Mouse (Mus musculus): Measurements from ENCODE around the gene Fbxo46. TPM values are rescaled to one million over a fixed set of nuclear protein-coding genes. Genes with fewer than 3 reads are reported as not detected.
A peak's percentile ranks its signal among the peaks of the same experiment; 100 is the strongest.

The Fbxo46 gene
- polyA plus RNA-seq, 1 experiment from 2014 or later: 3.6 TPM

DNA sequence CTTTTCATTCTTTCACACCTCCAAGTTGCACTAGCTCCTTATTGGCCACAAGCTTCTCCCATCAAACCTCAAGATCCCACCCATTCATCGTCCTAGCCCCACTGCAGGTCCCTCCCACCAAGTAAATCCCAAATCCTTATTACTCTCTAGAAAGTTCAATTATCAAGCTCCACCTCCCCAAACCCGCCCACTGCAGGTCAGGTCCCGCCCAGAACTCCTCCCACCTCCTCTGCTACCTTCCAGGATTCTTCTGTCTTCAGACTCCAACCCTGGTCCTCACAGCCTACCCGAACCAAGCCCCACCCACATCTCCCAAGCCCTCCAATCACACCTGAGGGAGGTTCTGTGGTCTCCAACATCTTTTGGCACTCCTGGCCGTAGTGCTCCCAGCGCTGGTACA, 44.5 kb downstream of the Fbxo46 start:
- DNase-seq (peak; percentile 34), ATAC-seq (no peak)
- H3K4me1 ChIP-seq (ENCODE audit: insufficient read depth): peaks cover 26% of the 10 kb centered on the region
- H3K27me3 ChIP-seq (ENCODE audit: insufficient read depth, low read length): peaks cover 33% of the 10 kb centered on the region
- H3K4me2 ChIP-seq (ENCODE audit: low read depth, low read length): peak overlapping the region; percentile 39; the same call in 1 of the 2 replicates
- no peak overlapping the region for H3K4me3 ChIP-seq (ENCODE audit: low read depth, low read length)
- TF ChIP-seq CTCF (IDR thresholded peaks at IDR 0.05; ENCODE audit: low read depth) (no peak), EP300 (IDR thresholded peaks at IDR 0.05; ENCODE audit: low read depth) (no peak)
- H3K36me3 ChIP-seq (replicated peaks; ENCODE audit: insufficient read depth, low read length): no peaks in the 10 kb centered on the region
- H3K9me3 ChIP-seq (ENCODE audit: low read length): peaks cover 3% of the 10 kb centered on the region; the same call in 1 of the 2 replicates
- no peak overlapping the region for H3K9ac ChIP-seq (replicated peaks)
- H3K27ac ChIP-seq (ENCODE audit: low read depth): no peak overlapping the region
- WGBS (ENCODE audit: insufficient replicate concordance): 2% methylated on average over 6 of the region's 6 CpGs

DNA sequence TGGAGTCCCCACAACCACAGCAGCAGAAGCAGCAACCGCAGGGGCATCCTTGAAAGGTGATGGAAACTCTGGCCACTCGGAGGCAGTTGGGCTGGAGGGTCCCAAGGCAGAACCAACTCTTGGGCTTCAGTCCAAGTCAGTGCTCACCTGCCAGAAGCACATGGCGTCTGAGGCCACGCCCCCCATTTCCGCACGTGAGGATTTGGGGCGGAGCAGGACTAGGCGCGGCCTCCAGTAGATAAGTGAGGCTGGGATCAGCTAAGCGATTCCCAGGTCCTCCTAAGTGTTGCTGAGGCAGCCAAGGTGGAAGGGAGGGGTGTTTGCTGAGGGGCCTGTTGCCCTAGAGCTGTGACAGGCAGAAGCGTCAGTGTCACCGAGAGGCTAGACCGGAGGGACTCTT, 45.3 kb downstream of the Fbxo46 start:
- H3K27me3 ChIP-seq (ENCODE audit: insufficient read depth, low read length): peaks cover 27% of the 10 kb centered on the region
- peak; percentile 62 for DNase-seq
- no peak for TF ChIP-seq CTCF (IDR thresholded peaks at IDR 0.05; ENCODE audit: low read depth)
- TF ChIP-seq EP300 (IDR thresholded peaks at IDR 0.05; ENCODE audit: low read depth): no peak
- no peak overlapping the region for H3K9ac ChIP-seq (replicated peaks)
- no peaks in the 10 kb centered on the region for H3K36me3 ChIP-seq (replicated peaks; ENCODE audit: insufficient read depth, low read length)
- H3K4me1 ChIP-seq (ENCODE audit: insufficient read depth): peaks cover 23% of the 10 kb centered on the region
- no peak overlapping the region for H3K27ac ChIP-seq (ENCODE audit: low read depth)
- ATAC-seq: no peak
- 3% methylated on average over 13 of the region's 13 CpGs for WGBS (ENCODE audit: insufficient replicate concordance)
- H3K4me2 ChIP-seq (ENCODE audit: low read depth, low read length): peak overlapping the region; percentile 39
- H3K4me3 ChIP-seq (ENCODE audit: low read depth, low read length): no peak overlapping the region
- peaks cover 3% of the 10 kb centered on the region; the same call in 1 of the 2 replicates for H3K9me3 ChIP-seq (ENCODE audit: low read length)

DNA sequence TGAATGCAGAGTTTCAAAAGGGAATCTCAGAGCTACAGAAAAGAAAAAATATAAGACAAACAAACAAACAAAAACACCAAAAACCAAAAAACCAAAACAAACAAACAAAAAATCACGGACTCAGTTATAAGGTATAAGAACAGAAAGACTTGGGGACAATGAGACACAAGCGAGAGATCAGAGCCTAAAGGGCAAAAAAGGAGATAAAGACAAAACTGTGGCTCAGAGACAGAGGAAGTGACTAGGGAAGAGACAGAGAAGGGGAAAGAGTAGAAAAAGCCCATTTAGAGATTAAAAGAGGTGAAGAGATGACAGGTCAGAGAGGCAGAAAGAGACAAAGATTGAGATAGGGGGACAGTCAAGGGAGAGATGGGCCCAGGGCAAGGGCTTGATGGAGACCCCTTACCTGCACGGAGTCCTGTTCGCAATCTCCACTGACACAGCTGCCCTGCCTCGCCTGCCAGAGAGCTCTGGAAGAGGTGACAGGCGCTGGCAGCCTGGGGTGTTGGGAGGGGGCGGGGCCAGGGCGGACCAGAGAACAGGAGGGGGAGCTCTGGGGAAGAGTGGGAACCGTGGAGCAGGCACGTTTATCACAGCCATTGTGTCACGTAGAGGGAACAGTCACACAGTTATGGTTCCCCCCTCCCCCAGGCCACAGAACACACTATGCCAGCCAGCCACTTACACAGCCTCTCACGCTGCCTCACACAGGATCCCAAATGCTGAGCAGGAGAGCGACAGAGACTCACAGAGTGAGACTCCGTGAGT, 46.2 kb downstream of the Fbxo46 start, which contains the start of gene Gipr:
Gene Gipr, minus strand, starts transcription at position 472 of the 768 bp plus-strand sequence.
- Histone ChIP-seq H3K4me1 (ENCODE audit: insufficient read depth) (peaks cover 15% of the 10 kb centered on the region), H3K36me3 (replicated peaks; ENCODE audit: insufficient read depth, low read length) (no peaks in the 10 kb centered on the region), H3K4me3 (ENCODE audit: low read depth, low read length) (no peak within 1 kb of the TSS), H3K4me2 (ENCODE audit: low read depth, low read length) (peak within 1 kb of the TSS; percentile 39), H3K27me3 (ENCODE audit: insufficient read depth, low read length) (peaks cover 18% of the 10 kb centered on the region), H3K27ac (ENCODE audit: low read depth) (no peak within 1 kb of the TSS), H3K9me3 (ENCODE audit: low read length) (peaks cover 3% of the 10 kb centered on the region; the same call in 1 of the 2 replicates), H3K9ac (replicated peaks) (no peak within 1 kb of the TSS)
- WGBS (ENCODE audit: insufficient replicate concordance): 8% methylated on average over 14 of the region's 14 CpGs
- ATAC-seq (peak; percentile 48; the same call in 1 of the 2 replicates), DNase-seq (peak; percentile 38)
- no peak for TF ChIP-seq EP300 (IDR thresholded peaks at IDR 0.05; ENCODE audit: low read depth)
- TF ChIP-seq CTCF (IDR thresholded peaks at IDR 0.05; ENCODE audit: low read depth): no peak

DNA sequence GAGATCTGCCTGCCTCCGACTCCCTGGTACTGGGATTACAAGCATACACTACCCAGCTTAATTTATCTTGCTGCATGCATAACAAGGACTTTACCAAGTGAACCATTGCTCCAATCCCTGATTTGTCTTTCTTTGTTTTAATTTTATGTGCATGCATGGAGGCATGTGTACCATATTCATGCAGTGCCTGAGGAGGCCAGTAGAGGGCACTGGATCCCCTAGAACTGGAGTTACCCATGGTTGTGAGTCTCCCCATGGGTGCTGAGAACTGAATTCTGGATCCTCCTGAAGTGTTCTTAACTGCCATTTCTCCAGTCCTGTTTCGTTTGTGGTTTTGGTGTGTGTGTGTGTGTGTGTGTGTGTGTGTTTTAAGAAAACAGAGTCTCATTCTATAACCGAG, 47.3 kb downstream of the Fbxo46 start:
- ATAC-seq: no peak
- H3K9ac ChIP-seq (replicated peaks): no peak overlapping the region
- peaks cover 16% of the 10 kb centered on the region for H3K27me3 ChIP-seq (ENCODE audit: insufficient read depth, low read length)
- H3K4me1 ChIP-seq (ENCODE audit: insufficient read depth): peaks cover 15% of the 10 kb centered on the region
- H3K9me3 ChIP-seq (ENCODE audit: low read length): peaks cover 3% of the 10 kb centered on the region; the same call in 1 of the 2 replicates
- no peak overlapping the region for H3K4me3 ChIP-seq (ENCODE audit: low read depth, low read length)
- no peak for DNase-seq
- no peak overlapping the region for H3K4me2 ChIP-seq (ENCODE audit: low read depth, low read length)
- H3K36me3 ChIP-seq (replicated peaks; ENCODE audit: insufficient read depth, low read length): no peaks in the 10 kb centered on the region
- 77% methylated on average over 3 of the region's 3 CpGs for WGBS (ENCODE audit: insufficient replicate concordance)
- no peak for TF ChIP-seq EP300 (IDR thresholded peaks at IDR 0.05; ENCODE audit: low read depth)
- TF ChIP-seq CTCF (IDR thresholded peaks at IDR 0.05; ENCODE audit: low read depth): peak; percentile 49
- H3K27ac ChIP-seq (ENCODE audit: low read depth): no peak overlapping the region

DNA sequence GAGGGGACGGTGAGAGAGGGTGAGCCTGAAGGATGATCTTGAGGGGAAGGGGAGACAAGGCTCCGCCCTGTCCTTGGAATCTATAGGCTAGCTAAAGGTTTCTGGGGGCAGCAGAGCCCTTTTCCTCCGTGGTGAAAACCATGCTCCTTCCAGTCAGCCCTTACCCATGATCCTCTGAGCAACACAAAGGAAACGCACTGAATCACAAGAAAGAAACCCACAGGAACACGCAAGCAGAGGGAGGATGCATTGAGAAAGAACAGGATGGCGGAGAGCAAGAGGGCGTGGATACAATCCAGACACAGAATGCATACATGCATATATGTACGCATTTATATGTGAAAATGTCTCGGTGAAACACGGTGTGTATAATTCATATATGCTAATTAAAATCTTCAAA, 49.8 kb downstream of the Fbxo46 start:
- H3K9ac ChIP-seq (replicated peaks): no peak overlapping the region
- H3K4me2 ChIP-seq (ENCODE audit: low read depth, low read length): no peak overlapping the region
- no peak for DNase-seq
- no peak for ATAC-seq
- H3K4me1 ChIP-seq (ENCODE audit: insufficient read depth): peaks cover 16% of the 10 kb centered on the region
- H3K9me3 ChIP-seq (ENCODE audit: low read length): peaks cover 3% of the 10 kb centered on the region; the same call in 1 of the 2 replicates
- no peak overlapping the region for H3K27ac ChIP-seq (ENCODE audit: low read depth)
- H3K36me3 ChIP-seq (replicated peaks; ENCODE audit: insufficient read depth, low read length): no peaks in the 10 kb centered on the region
- peaks cover 9% of the 10 kb centered on the region for H3K27me3 ChIP-seq (ENCODE audit: insufficient read depth, low read length)
- no peak overlapping the region for H3K4me3 ChIP-seq (ENCODE audit: low read depth, low read length)
- WGBS (ENCODE audit: insufficient replicate concordance): 47% methylated on average over 10 of the region's 10 CpGs
- TF ChIP-seq CTCF (IDR thresholded peaks at IDR 0.05; ENCODE audit: low read depth) (no peak), EP300 (IDR thresholded peaks at IDR 0.05; ENCODE audit: low read depth) (no peak)

DNA sequence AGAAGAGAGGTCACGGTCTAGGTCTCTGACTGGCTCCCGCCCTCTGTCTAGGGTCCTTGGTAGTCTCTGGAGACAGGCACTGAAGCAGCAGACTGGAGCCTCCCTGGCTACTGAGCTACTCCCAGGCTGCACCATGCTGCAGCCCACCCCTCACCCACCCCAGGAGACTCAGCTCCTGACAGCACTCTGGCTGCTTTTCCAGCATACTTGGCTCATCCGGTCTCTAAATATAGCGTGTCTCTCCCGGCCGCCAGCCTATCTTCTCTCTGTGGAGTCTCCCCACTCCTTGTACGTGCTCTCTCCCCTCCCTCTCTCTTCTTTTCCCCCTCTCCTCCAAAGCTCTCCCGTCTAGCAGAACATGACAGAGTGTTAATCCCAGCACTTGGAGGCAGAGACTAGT, 50.5 kb downstream of the Fbxo46 start:
- Histone ChIP-seq H3K36me3 (replicated peaks; ENCODE audit: insufficient read depth, low read length) (no peaks in the 10 kb centered on the region), H3K27me3 (ENCODE audit: insufficient read depth, low read length) (peaks cover 3% of the 10 kb centered on the region; the same call in 1 of the 2 replicates), H3K4me2 (ENCODE audit: low read depth, low read length) (no peak overlapping the region), H3K9me3 (ENCODE audit: low read length) (peaks cover 3% of the 10 kb centered on the region; the same call in 1 of the 2 replicates), H3K4me3 (ENCODE audit: low read depth, low read length) (no peak overlapping the region), H3K4me1 (ENCODE audit: insufficient read depth) (peaks cover 10% of the 10 kb centered on the region), H3K27ac (ENCODE audit: low read depth) (no peak overlapping the region), H3K9ac (replicated peaks) (no peak overlapping the region)
- DNase-seq (no peak), ATAC-seq (no peak)
- 44% methylated on average over 8 of the region's 8 CpGs for WGBS (ENCODE audit: insufficient replicate concordance)
- TF ChIP-seq EP300 (IDR thresholded peaks at IDR 0.05; ENCODE audit: low read depth) (no peak), CTCF (IDR thresholded peaks at IDR 0.05; ENCODE audit: low read depth) (no peak)
